Mouse (Mus musculus) C2C12 (cell line): Measurements from ENCODE around the gene Lsg1.

Source experiments
- CEBPB ChIP-seq: IDR thresholded peaks from one replicate; pipeline ENCODE4 v1.6.1; 2011; ENCODE audit warnings: low read depth, mild to moderate bottlenecking, control low read depth, moderate library complexity
- CTCF ChIP-seq: IDR thresholded peaks from one replicate; pipeline ENCODE4 v1.5.1; 2011; ENCODE audit not compliant: control insufficient read depth, insufficient read depth, insufficient read length
- FOSL1 ChIP-seq: IDR thresholded peaks from one replicate; pipeline ENCODE4 v1.8.0; 2011; ENCODE audit warnings: mild to moderate bottlenecking, low read length; ENCODE audit not compliant: poor library complexity, insufficient read depth, severe bottlenecking
- MAX ChIP-seq: IDR thresholded peaks from one replicate; pipeline ENCODE4 v1.6.1; 2011; ENCODE audit warnings: mild to moderate bottlenecking, control low read depth
- MYOD1 ChIP-seq: IDR thresholded peaks from one replicate; pipeline ENCODE4 v1.6.1; 2011; ENCODE audit warnings: low read depth; ENCODE audit not compliant: control insufficient read depth, insufficient read length
- MYOG ChIP-seq: IDR thresholded peaks from one replicate; pipeline ENCODE4 v1.6.1; 2011; ENCODE audit not compliant: control insufficient read depth, insufficient read length; ENCODE audit errors: extremely low read depth
- USF1 ChIP-seq: IDR thresholded peaks from one replicate; pipeline ENCODE4 v1.6.1; 2011; ENCODE audit warnings: low read depth, mild to moderate bottlenecking, control low read depth, moderate library complexity

GRCm38 (mm10) chr16:30627586-30628337 is 40.4 kb upstream of the Lsg1 start:
- TF ChIP-seq CTCF (no peak), CEBPB (no peak), USF1 (no peak), MAX (no peak), MYOD1 (no peak), MYOG (no peak), FOSL1 (no peak)
